Mouse (Mus musculus) liver, adult 2 months (tissue): ENCODE measurements around the gene Fstl1.

Experiments
- CTCF ChIP-seq: fragments of 200-500 bp; IDR thresholded peaks from 2 replicates; pipeline ENCODE4 v1.5.1; 2011; ENCODE audit warnings: low read depth, low read length, control low read depth
- POLR2A ChIP-seq: fragments of 200-500 bp; IDR thresholded peaks from 2 replicates; pipeline ENCODE4 v1.6.1; 2011; ENCODE audit warnings: low read length, control low read depth; ENCODE audit not compliant: insufficient read depth; ENCODE audit errors: extremely low read depth

GRCm38 (mm10) chr16:37807269-37807668, 30.6 kb downstream of the Fstl1 start:
- TF ChIP-seq CTCF (no peak), POLR2A (no peak)
